Mouse (Mus musculus) liver, embryonic 15.5 days (tissue): ENCODE measurements around the gene Med13. TPM values are rescaled to one million over a fixed set of nuclear protein-coding genes. Genes with fewer than 3 reads are reported as not detected.

Experiments
- ATAC-seq: fragments of 200-750 bp; cut with Nextera tagmentation; 2 replicates; pipeline ENCODE4 v1.8.0; 2017; ENCODE audit warnings: moderate number of reproducible peaks, mild to moderate bottlenecking, moderate library complexity; ENCODE audit not compliant: insufficient read depth
- H3K27ac ChIP-seq: fragments of 300-500 bp; sonication (generic); replicated peaks from 2 replicates; pipeline ENCODE4 v1.5.1; 2015; ENCODE audit warnings: mild to moderate bottlenecking, inconsistent platforms
- H3K27me3 ChIP-seq: fragments of 300-500 bp; sonication (generic); 2 replicates; pipeline ENCODE4 v1.6.1; 2015; ENCODE audit warnings: mild to moderate bottlenecking, inconsistent platforms
- H3K36me3 ChIP-seq: fragments of 300-500 bp; sonication (generic); replicated peaks from 2 replicates; pipeline ENCODE4 v1.6.1; 2015; ENCODE audit warnings: moderate library complexity, mild to moderate bottlenecking, inconsistent platforms
- H3K4me1 ChIP-seq: fragments of 300-500 bp; sonication (generic); replicated peaks from 2 replicates; pipeline ENCODE4 v1.6.1; 2015; ENCODE audit warnings: inconsistent platforms
- H3K4me2 ChIP-seq: fragments of 300-500 bp; sonication (generic); 2 replicates; pipeline ENCODE4 v1.6.1; 2015; ENCODE audit warnings: moderate library complexity, mild to moderate bottlenecking, inconsistent platforms
- H3K4me3 ChIP-seq: fragments of 300-500 bp; sonication (generic); replicated peaks from 2 replicates; pipeline ENCODE4 v1.5.1; 2015; ENCODE audit warnings: mild to moderate bottlenecking, inconsistent platforms
- H3K9ac ChIP-seq: fragments of 300-500 bp; sonication (generic); 2 replicates; pipeline ENCODE4 v1.6.1; 2015; ENCODE audit warnings: moderate library complexity, mild to moderate bottlenecking, inconsistent platforms
- H3K9me3 ChIP-seq: fragments of 300-500 bp; sonication (generic); replicated peaks from 2 replicates; pipeline ENCODE4 v1.6.1; 2016; ENCODE audit warnings: inconsistent platforms
- WGBS: fragments of 180-500 bp; shearing (Covaris S2); methylation state at CpG from one replicate; pipeline ENCODE4 v1.1.7; 2015; ENCODE audit warnings: mixed read lengths; ENCODE audit not compliant: insufficient replicate concordance; 5-methylcytosine and 5-hydroxymethylcytosine counted together
- polyA plus RNA-seq: library from polyadenylated mRNA; unstranded; fragments of >200 nt; fragmentation: Nextera tagmentation; extraction: Ambion mirVana; gene quantifications from 2 replicates; pipeline ENCODE4 v1.2.1, GENCODE M21; 2015

Med13 gene
- 2.6 and 4.1 TPM in 2 replicates for polyA plus RNA-seq

- Histone ChIP-seq H3K9ac (peak within 1 kb of the TSS; percentile 98), H3K4me3 (peak within 1 kb of the TSS; percentile 98), H3K4me2 (peak within 1 kb of the TSS; percentile 70), H3K27ac (peak within 1 kb of the TSS; percentile 94), H3K27me3 (peaks cover 13% of the 10 kb centered on the region), H3K9me3 (no peaks in the 10 kb centered on the region), H3K4me1 (peaks cover 31% of the 10 kb centered on the region), H3K36me3 (peaks cover 20% of the 10 kb centered on the region)
- peak; percentile 47 for ATAC-seq
- WGBS, result under 1% methylated on average over 81 of the region's 81 CpGs
Observed at GRCm38 (mm10) chr11:86356854-86357788, at the start of gene Med13. Med13 (minus strand) TSS chr11:86357602.

- WGBS, result 61% methylated on average over 4 of the region's 4 CpGs
Observed at GRCm38 (mm10) chr11:86404590-86404989, 47.2 kb upstream of the Med13 start.

GRCm38 (mm10) chr11:86403845-86404244, 46.4 kb upstream of the Med13 start:
- Histone ChIP-seq H3K36me3 (no peaks in the 10 kb centered on the region), H3K9me3 (no peaks in the 10 kb centered on the region), H3K4me2 (no peak overlapping the region), H3K27me3 (no peaks in the 10 kb centered on the region), H3K4me3 (no peak overlapping the region), H3K9ac (no peak overlapping the region), H3K4me1 (peaks cover 8% of the 10 kb centered on the region), H3K27ac (no peak overlapping the region)
- 69% methylated on average over 2 of the region's 2 CpGs for WGBS
- ATAC-seq, result no peak

More at GRCm38 (mm10) chr11:86404590-86404989, 47.2 kb upstream of the Med13 start:
- Histone ChIP-seq H3K4me1 (peaks cover 12% of the 10 kb centered on the region), H3K9ac (no peak overlapping the region), H3K4me2 (no peak overlapping the region), H3K36me3 (no peaks in the 10 kb centered on the region), H3K27ac (no peak overlapping the region), H3K4me3 (no peak overlapping the region), H3K9me3 (no peaks in the 10 kb centered on the region), H3K27me3 (no peaks in the 10 kb centered on the region)
- no peak for ATAC-seq

- H3K27me3 ChIP-seq, result no peaks in the 10 kb centered on the region
- no peak overlapping the region for H3K9ac ChIP-seq
- 63% methylated on average over 9 of the region's 9 CpGs for WGBS
- H3K4me3 ChIP-seq, result no peak overlapping the region
- no peak overlapping the region for H3K27ac ChIP-seq
- H3K36me3 ChIP-seq, result no peaks in the 10 kb centered on the region
- no peaks in the 10 kb centered on the region for H3K9me3 ChIP-seq
- peaks cover 29% of the 10 kb centered on the region for H3K4me1 ChIP-seq
- no peak overlapping the region for H3K4me2 ChIP-seq
- ATAC-seq, result no peak
Observed at GRCm38 (mm10) chr11:86399241-86400107, 42.1 kb upstream of the Med13 start.

GRCm38 (mm10) chr11:86396950-86397594, 39.7 kb upstream of the Med13 start:
- Histone ChIP-seq H3K4me1 (peaks cover 37% of the 10 kb centered on the region), H3K4me2 (0 out of 2 replicates have a peak overlapping the region, but pooled peaks have one; percentile 13), H3K27ac (no peak overlapping the region), H3K9ac (no peak overlapping the region), H3K36me3 (no peaks in the 10 kb centered on the region), H3K4me3 (no peak overlapping the region), H3K9me3 (no peaks in the 10 kb centered on the region), H3K27me3 (no peaks in the 10 kb centered on the region)
- 24% methylated on average over 5 of the region's 5 CpGs for WGBS
- ATAC-seq, result no peak

GRCm38 (mm10) chr11:86396518-86396917, 39.1 kb upstream of the Med13 start:
- H3K4me2 ChIP-seq, result no peak overlapping the region
- no peak overlapping the region for H3K9ac ChIP-seq
- H3K4me1 ChIP-seq, result peaks cover 40% of the 10 kb centered on the region
- no peak overlapping the region for H3K4me3 ChIP-seq
- H3K9me3 ChIP-seq, result no peaks in the 10 kb centered on the region
- H3K36me3 ChIP-seq, result no peaks in the 10 kb centered on the region
- WGBS, result 8% methylated on average over 2 of the region's 2 CpGs
- no peaks in the 10 kb centered on the region for H3K27me3 ChIP-seq
- no peak for ATAC-seq
- H3K27ac ChIP-seq, result no peak overlapping the region

GRCm38 (mm10) chr11:86395513-86396125, 38.2 kb upstream of the Med13 start:
- H3K27ac ChIP-seq, result peak overlapping the region; percentile 41
- peak overlapping the region; percentile 22; the same call in 1 of the 2 replicates for H3K4me3 ChIP-seq
- H3K27me3 ChIP-seq, result no peaks in the 10 kb centered on the region
- no peaks in the 10 kb centered on the region for H3K9me3 ChIP-seq
- H3K4me2 ChIP-seq, result peak overlapping the region; percentile 51
- ATAC-seq, result peak; percentile 70
- WGBS, result 4% methylated on average over 9 of the region's 9 CpGs
- H3K9ac ChIP-seq, result no peak overlapping the region
- H3K4me1 ChIP-seq, result peaks cover 43% of the 10 kb centered on the region
- H3K36me3 ChIP-seq, result no peaks in the 10 kb centered on the region

GRCm38 (mm10) chr11:86395100-86395499, 37.7 kb upstream of the Med13 start:
- WGBS, result 29% methylated on average over 4 of the region's 4 CpGs
- H3K4me2 ChIP-seq, result peak overlapping the region; percentile 51; the same call in 1 of the 2 replicates
- H3K4me1 ChIP-seq, result peaks cover 43% of the 10 kb centered on the region
- H3K27ac ChIP-seq, result peak overlapping the region; percentile 41; the same call in 1 of the 2 replicates
- no peaks in the 10 kb centered on the region for H3K9me3 ChIP-seq
- H3K9ac ChIP-seq, result no peak overlapping the region
- no peaks in the 10 kb centered on the region for H3K36me3 ChIP-seq
- H3K27me3 ChIP-seq, result no peaks in the 10 kb centered on the region
- H3K4me3 ChIP-seq, result peak overlapping the region; percentile 22; the same call in 1 of the 2 replicates
- peak; percentile 56; the same call in 1 of the 2 replicates for ATAC-seq

- H3K4me1 ChIP-seq, result peaks cover 42% of the 10 kb centered on the region
- no peak overlapping the region for H3K27ac ChIP-seq
- H3K36me3 ChIP-seq, result no peaks in the 10 kb centered on the region
- WGBS, result 69% methylated on average over 7 of the region's 7 CpGs
- no peak overlapping the region for H3K9ac ChIP-seq
- ATAC-seq, result no peak
- H3K4me2 ChIP-seq, result no peak overlapping the region
- no peaks in the 10 kb centered on the region for H3K9me3 ChIP-seq
- H3K27me3 ChIP-seq, result no peaks in the 10 kb centered on the region
- H3K4me3 ChIP-seq, result no peak overlapping the region
Observed at GRCm38 (mm10) chr11:86391687-86392086, 34.3 kb upstream of the Med13 start.

- H3K36me3 ChIP-seq, result no peaks in the 10 kb centered on the region
- no peaks in the 10 kb centered on the region for H3K9me3 ChIP-seq
- H3K4me3 ChIP-seq, result no peak overlapping the region
- no peak overlapping the region for H3K9ac ChIP-seq
- peaks cover 28% of the 10 kb centered on the region for H3K4me1 ChIP-seq
- H3K27me3 ChIP-seq, result no peaks in the 10 kb centered on the region
- 53% methylated on average over 1 of the region's 1 CpGs for WGBS
- ATAC-seq, result no peak
- no peak overlapping the region for H3K27ac ChIP-seq
- H3K4me2 ChIP-seq, result no peak overlapping the region
Observed at GRCm38 (mm10) chr11:86390308-86390707, 32.9 kb upstream of the Med13 start.
